Mouse (Mus musculus): ENCODE measurements around the gene Zbtb20. TPM values are rescaled to one million over a fixed set of nuclear protein-coding genes. Genes with fewer than 3 reads are reported as not detected.

Zbtb20 gene
- total RNA-seq, 2 experiments from 2014 or later = 259 to 306 TPM

DNA sequence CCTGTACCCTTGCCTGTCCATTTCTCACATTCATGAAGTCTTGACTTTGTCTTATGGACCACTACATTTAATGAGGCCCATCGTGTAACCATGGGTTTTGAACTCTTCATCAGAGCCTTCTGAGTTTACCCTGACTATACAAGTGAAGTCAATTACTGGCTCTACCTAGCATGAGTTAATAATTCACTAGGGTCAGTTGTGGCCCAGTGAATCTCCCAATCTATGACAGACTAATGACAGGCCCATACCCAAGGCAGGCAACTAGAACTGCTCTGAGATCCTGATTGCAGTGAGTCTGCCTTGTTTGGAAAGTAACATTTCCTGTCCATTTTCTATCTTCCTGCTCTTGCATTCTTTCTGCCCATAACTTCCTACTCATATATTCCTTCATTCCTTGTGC lies 305.4 kb downstream of the Zbtb20 start:
- no peak for DNase-seq (ENCODE audit: low spot score in 2 of 2)

DNA sequence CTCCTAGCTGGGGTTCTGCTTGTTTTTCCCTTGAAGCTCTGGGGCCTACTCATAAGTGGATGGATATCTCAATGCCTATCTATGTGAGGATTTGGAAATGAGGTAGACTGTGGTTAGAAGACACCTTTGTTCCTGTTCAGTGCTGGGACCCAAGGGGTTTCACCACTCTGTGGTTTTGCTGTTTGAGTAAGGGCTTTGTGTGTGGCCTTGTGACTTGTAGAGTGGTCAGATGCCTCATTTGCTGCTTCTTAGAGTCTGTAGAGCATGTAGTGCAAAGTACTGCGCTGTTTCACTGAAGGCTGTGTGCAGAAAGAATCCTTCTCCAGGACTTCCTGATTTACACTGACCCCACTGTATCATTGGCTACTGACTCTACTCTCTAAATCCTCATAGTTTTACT lies 314.7 kb downstream of the Zbtb20 start:
- DNase-seq (ENCODE audit: low spot score in 2 of 2) = no peak

GRCm38 (mm10) chr16:43191060-43191850 lies 315.6 kb downstream of the Zbtb20 start:
- peak in 1 of 2 experiments; percentile 12 for DNase-seq (ENCODE audit: low spot score in 2 of 2)

DNA sequence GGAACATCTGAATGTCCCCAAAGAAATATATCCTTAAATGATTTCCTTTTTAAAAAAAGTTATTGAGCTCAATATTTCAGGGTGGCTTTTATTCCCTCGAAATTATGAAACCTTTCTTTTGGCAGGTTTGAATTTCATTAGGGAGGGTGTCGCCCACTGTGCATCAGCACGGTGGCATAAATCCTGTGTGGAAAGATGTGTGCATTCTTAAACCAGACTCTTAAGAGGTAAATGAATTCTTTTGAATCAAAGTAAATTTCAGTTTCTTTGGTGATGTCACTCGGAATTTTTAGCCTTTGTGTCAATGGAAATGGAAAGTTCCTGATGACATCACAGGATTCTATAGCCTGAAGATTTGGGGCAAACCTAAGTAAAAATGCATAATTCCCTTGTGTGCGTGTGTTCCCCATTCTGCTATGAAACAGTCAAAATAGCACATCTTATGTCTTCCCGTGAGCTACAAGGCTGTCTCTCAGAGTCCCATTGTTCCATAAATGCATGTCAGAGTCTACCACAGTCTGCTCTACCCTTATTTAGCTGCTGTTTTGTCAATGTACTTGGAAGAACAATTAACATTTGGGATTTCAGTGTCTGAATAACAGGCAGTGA lies 318.1 kb downstream of the Zbtb20 start:
- DNase-seq (ENCODE audit: low spot score in 2 of 2) = peak in 1 of 2 experiments; percentile 24

DNA sequence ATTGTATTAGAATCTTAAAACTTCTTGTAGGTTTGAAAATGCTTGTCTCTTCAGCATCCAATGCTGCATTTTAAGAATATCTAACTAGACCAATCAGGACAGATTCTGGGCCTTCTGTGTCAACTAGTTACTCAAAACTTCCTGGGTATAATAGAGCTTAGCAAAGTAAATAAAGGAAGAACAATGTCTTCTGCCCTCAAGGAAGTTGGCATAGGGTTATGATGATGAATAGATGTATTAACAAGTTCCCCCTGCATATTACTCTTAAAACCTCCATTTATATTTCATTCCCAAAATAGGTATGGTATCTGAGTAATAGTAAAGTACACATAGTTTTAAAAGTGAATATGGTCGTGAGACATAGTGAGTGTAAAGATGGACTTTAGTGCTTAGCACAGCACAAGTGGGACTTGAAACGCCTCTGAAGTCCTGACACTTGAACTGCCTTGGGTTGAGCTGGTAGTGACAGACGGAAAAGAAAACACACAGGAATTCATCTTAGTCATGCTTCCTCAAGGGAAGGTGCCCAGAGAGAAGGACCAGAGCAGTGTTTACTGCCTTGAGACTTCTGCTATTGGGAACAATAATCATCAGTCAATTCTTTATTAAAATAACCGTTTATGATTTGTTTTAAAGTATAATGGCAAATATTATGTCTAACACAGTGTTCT lies 341.8 kb downstream of the Zbtb20 start:
- DNase-seq (ENCODE audit: low spot score in 2 of 2) = no peak

- no peak for DNase-seq (ENCODE audit: low spot score in 2 of 2)
Measured at GRCm38 (mm10) chr16:43219367-43219766, 343.7 kb downstream of the Zbtb20 start.

DNA sequence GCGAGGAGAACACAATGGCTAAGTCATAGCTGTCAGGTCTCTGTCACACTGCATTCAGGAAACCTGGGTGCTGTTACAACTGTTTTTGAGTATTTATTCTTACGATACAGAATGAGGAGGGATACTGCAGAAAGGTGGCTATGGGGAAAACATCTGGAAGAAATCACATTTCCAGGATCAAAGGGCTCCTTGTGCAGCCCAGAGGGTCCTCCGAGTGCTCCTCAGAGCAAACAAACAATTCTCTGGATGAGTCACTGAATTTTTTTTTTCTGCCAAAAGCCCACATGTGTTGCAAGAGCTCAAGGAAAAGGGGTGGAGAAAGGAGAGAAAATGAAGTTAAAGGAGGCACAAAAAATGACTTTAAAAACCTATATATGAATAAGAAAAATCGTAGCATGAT lies 345.6 kb downstream of the Zbtb20 start:
- DNase-seq (ENCODE audit: low spot score in 2 of 2) = no peak

DNA sequence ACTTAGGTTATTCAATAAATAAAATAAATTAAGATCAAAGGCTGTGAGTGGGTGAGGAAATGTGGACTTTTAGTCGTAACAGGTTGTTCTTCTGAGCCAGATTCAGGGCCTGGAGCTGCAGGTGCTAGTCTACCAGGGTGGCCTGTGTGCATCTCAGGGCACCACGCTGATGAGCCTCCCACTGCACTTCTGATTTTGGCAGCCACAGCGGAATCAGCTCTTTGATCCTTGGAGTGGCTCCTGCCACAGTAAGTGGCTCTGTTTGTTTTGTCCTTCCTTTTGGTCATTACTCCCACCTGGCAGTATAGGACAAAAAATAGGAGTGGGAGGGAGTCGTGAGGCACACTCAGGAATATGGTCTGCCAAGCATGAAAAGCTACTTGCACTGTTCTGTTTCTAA lies 354.6 kb downstream of the Zbtb20 start:
- no peak for DNase-seq (ENCODE audit: low spot score in 2 of 2)

GRCm38 (mm10) chr16:43234249-43234648 lies 358.6 kb downstream of the Zbtb20 start:
- DNase-seq (ENCODE audit: low spot score in 2 of 2) = no peak

- no peak for DNase-seq (ENCODE audit: low spot score in 2 of 2)
Measured at GRCm38 (mm10) chr16:43235317-43235716, 359.6 kb downstream of the Zbtb20 start.

DNA sequence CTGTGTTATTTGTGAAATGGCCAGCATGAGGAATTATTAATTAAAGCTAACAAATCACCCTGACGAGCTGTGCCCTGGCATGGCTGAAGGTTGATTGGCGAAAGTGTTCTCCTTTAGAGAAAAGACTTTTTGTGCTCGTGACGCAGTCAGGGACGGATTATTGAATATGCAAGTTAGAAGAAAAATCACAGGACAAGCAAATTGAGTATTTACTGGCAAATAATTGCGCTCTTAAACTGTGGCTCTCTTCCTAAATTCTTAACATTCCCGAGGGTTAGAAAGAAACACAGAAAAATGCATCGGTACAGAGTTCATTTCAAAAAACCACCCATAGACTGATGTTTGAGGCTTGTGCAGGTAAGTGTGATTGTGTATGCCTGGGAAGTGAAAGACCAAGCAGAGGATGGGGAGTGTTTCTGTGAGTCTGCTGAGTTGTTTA lies 360.1 kb downstream of the Zbtb20 start:
- peak in 1 of 2 experiments; percentile 32 for DNase-seq (ENCODE audit: low spot score in 2 of 2)

DNA sequence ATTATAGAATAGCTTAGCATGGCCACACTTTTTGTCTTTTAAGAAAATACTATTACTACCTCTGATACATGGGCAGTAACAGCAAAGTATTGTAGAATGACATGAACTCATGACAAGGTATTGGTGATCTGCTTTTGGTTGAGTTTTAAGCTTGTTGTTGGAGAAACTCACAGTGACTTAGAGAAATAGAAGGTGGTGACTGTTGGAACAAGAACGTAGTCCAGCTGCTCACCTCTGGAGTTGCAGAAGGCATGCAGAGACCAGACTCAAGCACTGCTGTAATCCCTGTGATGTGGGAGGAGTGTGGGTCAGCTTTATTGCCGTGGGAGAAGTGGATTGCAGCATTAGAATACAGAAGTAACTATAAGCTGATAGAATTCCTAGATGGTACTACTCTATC lies 361.9 kb downstream of the Zbtb20 start:
- no peak for DNase-seq (ENCODE audit: low spot score in 2 of 2)

GRCm38 (mm10) chr16:43247026-43247425 lies 371.3 kb downstream of the Zbtb20 start:
- no peak for DNase-seq (ENCODE audit: low spot score in 2 of 2)

DNA sequence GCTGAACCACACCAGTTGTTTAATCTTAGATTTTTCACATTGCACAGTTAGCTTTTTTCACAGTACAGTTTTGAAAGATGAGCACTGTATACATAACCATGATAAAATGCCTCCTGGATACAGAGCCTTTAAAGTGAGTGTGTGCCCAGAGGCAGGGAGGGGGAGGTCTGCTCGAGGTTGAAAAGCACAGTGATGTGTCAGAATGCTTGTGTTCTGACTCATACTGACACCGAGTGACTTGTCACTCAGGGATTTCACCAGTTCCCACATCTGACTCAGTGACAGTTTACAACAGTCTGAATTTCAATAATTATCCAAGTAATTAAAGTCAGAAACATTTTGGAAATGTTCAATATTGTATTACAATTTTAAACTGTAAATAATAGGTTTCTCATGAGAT lies 377.4 kb downstream of the Zbtb20 start:
- DNase-seq (ENCODE audit: low spot score in 2 of 2) = no peak

DNA sequence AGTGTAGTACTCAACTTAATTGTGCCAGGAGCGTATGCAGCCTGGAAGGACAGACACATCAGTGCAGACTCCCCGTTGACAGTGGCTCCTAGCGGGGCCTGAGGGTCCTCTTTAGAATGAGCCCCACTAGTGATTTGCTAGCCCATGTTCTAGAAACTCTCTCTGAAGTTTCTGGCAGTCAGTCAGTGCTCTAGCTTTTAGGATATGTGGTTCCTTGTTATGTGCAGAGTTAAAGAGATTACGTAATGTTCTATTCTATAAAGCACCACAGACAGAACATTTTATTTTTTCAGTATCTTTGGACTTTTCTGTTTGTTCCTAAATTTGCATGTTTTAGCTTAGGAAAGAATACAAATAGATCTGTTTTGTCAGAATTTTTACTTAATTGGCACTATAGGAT lies 378.1 kb downstream of the Zbtb20 start:
- DNase-seq (ENCODE audit: low spot score in 2 of 2) = peak in 1 of 2 experiments; percentile 38

GRCm38 (mm10) chr16:43256191-43256899 lies 380.7 kb downstream of the Zbtb20 start:
- DNase-seq (ENCODE audit: low spot score in 2 of 2) = no peak

DNA sequence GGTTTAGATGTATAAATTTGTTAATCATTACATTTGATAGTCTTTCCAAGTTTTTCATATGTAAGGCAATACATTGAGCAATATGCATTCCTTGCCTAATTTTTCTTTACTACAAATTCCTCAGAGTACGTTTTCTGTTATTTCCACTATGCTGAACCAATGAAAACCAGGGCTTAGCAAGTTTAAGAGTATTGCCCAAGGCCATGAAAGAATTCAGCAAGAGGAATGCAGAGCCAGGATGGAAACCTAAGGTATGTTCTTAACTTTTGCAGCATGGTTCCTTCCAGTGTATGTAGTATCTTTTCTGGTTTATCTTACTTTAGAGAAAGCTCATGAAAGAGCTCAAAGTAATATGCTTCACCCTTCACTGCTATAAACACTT lies 381.2 kb downstream of the Zbtb20 start:
- no peak for DNase-seq (ENCODE audit: low spot score in 2 of 2)

- no peak for DNase-seq (ENCODE audit: low spot score in 2 of 2)
Measured at GRCm38 (mm10) chr16:43259466-43259865, 383.8 kb downstream of the Zbtb20 start.

DNA sequence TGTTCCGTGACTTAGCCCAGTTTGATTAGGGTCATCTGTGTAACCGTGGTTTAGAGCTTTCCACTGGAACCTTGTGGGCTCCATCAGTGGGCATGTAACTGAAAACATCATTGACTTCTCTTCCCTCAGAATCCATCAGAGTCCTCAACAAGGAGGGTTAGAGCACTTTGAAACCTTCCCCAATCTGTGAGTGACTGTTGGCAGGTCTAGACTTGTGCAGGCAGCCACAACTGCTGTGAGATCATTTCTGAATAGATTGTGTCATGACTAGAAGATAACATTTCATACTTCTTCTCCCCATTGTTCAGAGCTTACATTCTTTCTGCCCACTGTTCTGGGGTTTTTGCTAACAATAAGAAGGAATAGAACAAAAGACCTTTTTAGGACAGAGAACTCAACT lies 385.2 kb downstream of the Zbtb20 start:
- DNase-seq (ENCODE audit: low spot score in 2 of 2) = no peak

DNA sequence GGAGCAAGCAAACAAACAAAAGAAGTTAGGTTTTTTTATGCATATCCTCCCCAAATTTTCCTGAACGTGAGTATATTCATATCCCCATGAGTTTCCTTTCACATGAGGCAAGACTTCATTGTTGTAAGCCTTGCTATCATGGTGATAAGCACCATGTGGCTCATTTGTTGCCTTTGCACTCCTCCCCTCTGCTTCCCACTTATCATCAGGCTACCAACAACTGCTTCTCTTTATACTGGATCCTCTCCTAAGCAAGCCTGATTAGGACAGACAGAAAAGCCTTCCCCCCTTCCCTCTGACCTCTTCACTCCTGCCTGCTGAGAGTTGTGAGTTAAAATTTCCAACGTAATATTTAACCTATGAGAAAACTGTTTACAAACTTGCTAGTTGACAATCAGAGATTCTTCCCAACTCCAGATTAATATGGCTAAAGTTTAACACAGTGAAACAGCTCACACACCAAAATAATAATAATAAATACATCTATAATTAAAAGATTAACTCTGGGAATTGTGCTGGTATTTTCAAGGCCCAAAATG lies 398.4 kb downstream of the Zbtb20 start:
- no peak for DNase-seq (ENCODE audit: low spot score in 2 of 2)

GRCm38 (mm10) chr16:43276764-43277163 lies 401.1 kb downstream of the Zbtb20 start:
- DNase-seq (ENCODE audit: low spot score in 2 of 2) = no peak
